Mouse (Mus musculus) liver, embryonic 13.5 days (tissue): Measurements from ENCODE around the gene Pip5k1b. TPM values are rescaled to one million over a fixed set of nuclear protein-coding genes. Genes with fewer than 3 reads are reported as not detected.

Source experiments
- ATAC-seq: fragments of 200-750 bp; cut with Nextera tagmentation; 2 replicates; pipeline ENCODE4 v1.8.0; 2017; ENCODE audit warnings: low read depth, mild to moderate bottlenecking, moderate number of reproducible peaks, moderate library complexity
- DNase-seq: peaks from one replicate; pipeline ENCODE4 v3.0.0; 2022
- H3K27ac ChIP-seq: fragments of 300-500 bp; sonication (generic); 2 replicates; pipeline ENCODE4 v1.5.1; 2015; ENCODE audit warnings: moderate library complexity, mild to moderate bottlenecking, inconsistent platforms
- H3K27me3 ChIP-seq: fragments of 300-500 bp; sonication (generic); 2 replicates; pipeline ENCODE4 v1.6.1; 2015; ENCODE audit warnings: mild to moderate bottlenecking, inconsistent platforms
- H3K36me3 ChIP-seq: fragments of 300-500 bp; sonication (generic); 2 replicates; pipeline ENCODE4 v1.6.1; 2015; ENCODE audit warnings: mild to moderate bottlenecking, inconsistent platforms
- H3K4me1 ChIP-seq: fragments of 300-500 bp; sonication (generic); replicated peaks from 2 replicates; pipeline ENCODE4 v1.6.1; 2015; ENCODE audit warnings: inconsistent platforms
- H3K4me2 ChIP-seq: fragments of 300-500 bp; sonication (generic); 2 replicates; pipeline ENCODE4 v1.6.1; 2015; ENCODE audit warnings: inconsistent platforms, mild to moderate bottlenecking, moderate library complexity
- H3K4me3 ChIP-seq: fragments of 300-500 bp; sonication (generic); replicated peaks from 2 replicates; pipeline ENCODE4 v1.5.1; 2015; ENCODE audit warnings: mild to moderate bottlenecking, inconsistent platforms
- H3K9ac ChIP-seq: fragments of 300-500 bp; sonication (generic); 2 replicates; pipeline ENCODE4 v1.6.1; 2015; ENCODE audit warnings: mild to moderate bottlenecking, inconsistent platforms
- H3K9me3 ChIP-seq: fragments of 300-500 bp; sonication (generic); replicated peaks from 2 replicates; pipeline ENCODE4 v1.6.1; 2016; ENCODE audit warnings: inconsistent platforms
- WGBS: fragments of 180-500 bp; shearing (Covaris S2); methylation state at CpG from one replicate; pipeline ENCODE4 v1.1.7; 2015; ENCODE audit not compliant: insufficient replicate concordance; 5-methylcytosine and 5-hydroxymethylcytosine counted together
- polyA plus RNA-seq: library from polyadenylated mRNA; unstranded; fragments of >200 nt; fragmentation: Nextera tagmentation; extraction: Ambion mirVana; gene quantifications from 2 replicates; pipeline ENCODE4 v1.2.1, GENCODE M21; 2015

Gene Pip5k1b
- polyA plus RNA-seq, 1 experiment from 2014 or later = 8.5 TPM

- ATAC-seq (no peak), DNase-seq (no peak)
- no peaks in the 10 kb centered on the region for H3K9me3 ChIP-seq
- 89% methylated on average over 3 of the region's 3 CpGs for WGBS
- peak overlapping the region; percentile 40; the same call in 1 of the 2 replicates for H3K9ac ChIP-seq
- no peak overlapping the region for H3K4me2 ChIP-seq
- H3K27me3 ChIP-seq = no peaks in the 10 kb centered on the region
- no peak overlapping the region for H3K4me3 ChIP-seq
- peak overlapping the region; percentile 69; the same call in 1 of the 2 replicates for H3K27ac ChIP-seq
- H3K36me3 ChIP-seq = no peaks in the 10 kb centered on the region
- peaks cover 95% of the 10 kb centered on the region for H3K4me1 ChIP-seq
Measured at GRCm38 (mm10) chr19:24515941-24516340, 39.7 kb downstream of the Pip5k1b start.

- no peak overlapping the region for H3K4me3 ChIP-seq
- 79% methylated on average over 15 of the region's 15 CpGs for WGBS
- H3K4me1 ChIP-seq = peaks cover 95% of the 10 kb centered on the region
- no peaks in the 10 kb centered on the region for H3K9me3 ChIP-seq
- H3K4me2 ChIP-seq = peak overlapping the region; percentile 74
- peak overlapping the region; percentile 99 for H3K27ac ChIP-seq
- no peak for DNase-seq
- no peaks in the 10 kb centered on the region for H3K27me3 ChIP-seq
- no peak for ATAC-seq
- no peaks in the 10 kb centered on the region for H3K36me3 ChIP-seq
- peak overlapping the region; percentile 69 for H3K9ac ChIP-seq
Measured at GRCm38 (mm10) chr19:24514661-24515642, 40.7 kb downstream of the Pip5k1b start.

- DNase-seq (peak; percentile 92), ATAC-seq (peak; percentile 94)
- Histone ChIP-seq H3K9me3 (no peaks in the 10 kb centered on the region), H3K4me3 (peak overlapping the region; percentile 44), H3K27me3 (no peaks in the 10 kb centered on the region), H3K4me1 (peaks cover 97% of the 10 kb centered on the region), H3K4me2 (peak overlapping the region; percentile 74), H3K27ac (peak overlapping the region; percentile 99), H3K36me3 (no peaks in the 10 kb centered on the region), H3K9ac (peak overlapping the region; percentile 69)
- WGBS = 25% methylated on average over 20 of the region's 20 CpGs
Measured at GRCm38 (mm10) chr19:24513105-24513843, 42.4 kb downstream of the Pip5k1b start.

- DNase-seq (no peak), ATAC-seq (no peak)
- Histone ChIP-seq H3K36me3 (no peaks in the 10 kb centered on the region), H3K9me3 (no peaks in the 10 kb centered on the region), H3K4me3 (no peak overlapping the region), H3K27me3 (no peaks in the 10 kb centered on the region), H3K4me2 (peak overlapping the region; percentile 74), H3K9ac (peak overlapping the region; percentile 67), H3K4me1 (peaks cover 95% of the 10 kb centered on the region), H3K27ac (peak overlapping the region; percentile 99)
- WGBS = 79% methylated on average over 7 of the region's 7 CpGs
Measured at GRCm38 (mm10) chr19:24511939-24512338, 43.7 kb downstream of the Pip5k1b start.

GRCm38 (mm10) chr19:24509391-24509790 is 46.3 kb downstream of the Pip5k1b start:
- Histone ChIP-seq H3K9me3 (no peaks in the 10 kb centered on the region), H3K4me1 (peaks cover 79% of the 10 kb centered on the region), H3K4me3 (no peak overlapping the region), H3K27ac (peak overlapping the region; percentile 99), H3K9ac (peak overlapping the region; percentile 34; the same call in 1 of the 2 replicates), H3K4me2 (no peak overlapping the region), H3K36me3 (no peaks in the 10 kb centered on the region), H3K27me3 (no peaks in the 10 kb centered on the region)
- ATAC-seq (no peak), DNase-seq (no peak)
- WGBS = 82% methylated on average over 6 of the region's 6 CpGs

- ATAC-seq (no peak), DNase-seq (no peak)
- peaks cover 67% of the 10 kb centered on the region for H3K4me1 ChIP-seq
- H3K4me2 ChIP-seq = no peak overlapping the region
- H3K27ac ChIP-seq = peak overlapping the region; percentile 99
- no peak overlapping the region for H3K4me3 ChIP-seq
- WGBS = 76% methylated on average over 13 of the region's 13 CpGs
- no peak overlapping the region for H3K9ac ChIP-seq
- no peaks in the 10 kb centered on the region for H3K27me3 ChIP-seq
- no peaks in the 10 kb centered on the region for H3K9me3 ChIP-seq
- no peaks in the 10 kb centered on the region for H3K36me3 ChIP-seq
Measured at GRCm38 (mm10) chr19:24508087-24508767, 47.4 kb downstream of the Pip5k1b start.

- Histone ChIP-seq H3K36me3 (no peaks in the 10 kb centered on the region), H3K4me1 (peaks cover 25% of the 10 kb centered on the region), H3K4me2 (no peak overlapping the region), H3K4me3 (no peak overlapping the region), H3K27ac (no peak overlapping the region), H3K9ac (no peak overlapping the region), H3K27me3 (no peaks in the 10 kb centered on the region), H3K9me3 (no peaks in the 10 kb centered on the region)
- 76% methylated on average over 10 of the region's 10 CpGs for WGBS
- DNase-seq (no peak), ATAC-seq (no peak)
Measured at GRCm38 (mm10) chr19:24502736-24503421, 52.8 kb downstream of the Pip5k1b start.

GRCm38 (mm10) chr19:24501525-24501924 is 54.1 kb downstream of the Pip5k1b start:
- no peak overlapping the region for H3K4me3 ChIP-seq
- DNase-seq = no peak
- no peak overlapping the region for H3K27ac ChIP-seq
- H3K36me3 ChIP-seq = no peaks in the 10 kb centered on the region
- no peak for ATAC-seq
- H3K27me3 ChIP-seq = no peaks in the 10 kb centered on the region
- peaks cover 18% of the 10 kb centered on the region for H3K4me1 ChIP-seq
- no peak overlapping the region for H3K9ac ChIP-seq
- H3K4me2 ChIP-seq = no peak overlapping the region
- H3K9me3 ChIP-seq = no peaks in the 10 kb centered on the region

GRCm38 (mm10) chr19:24500431-24500830 is 55.2 kb downstream of the Pip5k1b start:
- DNase-seq = no peak
- no peaks in the 10 kb centered on the region for H3K36me3 ChIP-seq
- no peak overlapping the region for H3K4me3 ChIP-seq
- 77% methylated on average over 5 of the region's 5 CpGs for WGBS
- H3K4me2 ChIP-seq = no peak overlapping the region
- no peaks in the 10 kb centered on the region for H3K27me3 ChIP-seq
- no peak for ATAC-seq
- H3K4me1 ChIP-seq = peaks cover 11% of the 10 kb centered on the region; the same call in 1 of the 2 replicates
- no peaks in the 10 kb centered on the region for H3K9me3 ChIP-seq
- no peak overlapping the region for H3K9ac ChIP-seq
- H3K27ac ChIP-seq = no peak overlapping the region

GRCm38 (mm10) chr19:24499291-24499690 is 56.4 kb downstream of the Pip5k1b start:
- Histone ChIP-seq H3K9me3 (no peaks in the 10 kb centered on the region), H3K36me3 (no peaks in the 10 kb centered on the region), H3K27me3 (no peaks in the 10 kb centered on the region), H3K4me3 (no peak overlapping the region), H3K4me2 (no peak overlapping the region), H3K4me1 (peaks cover 10% of the 10 kb centered on the region; the same call in 1 of the 2 replicates), H3K9ac (no peak overlapping the region), H3K27ac (no peak overlapping the region)
- ATAC-seq = no peak
- no peak for DNase-seq
- WGBS = 73% methylated on average over 3 of the region's 3 CpGs
